Mouse (Mus musculus) c-Kit-negative CD71-positive TER-119-positive erythroid progenitor cells, embryonic 14.5 days (primary cell): ENCODE results near the gene Omt2a.
"Not testable (repeated sequence)": the region's sequence is repeated elsewhere in the genome, so short reads cannot be mapped to it uniquely, and the experiment has no call there.

ENCODE experiments used
- DNase-seq: peaks from one replicate; pipeline ENCODE4 v3.0.0-alpha.2; 2013; ENCODE audit warnings: low read depth, low spot score

Omt2a gene

DNA sequence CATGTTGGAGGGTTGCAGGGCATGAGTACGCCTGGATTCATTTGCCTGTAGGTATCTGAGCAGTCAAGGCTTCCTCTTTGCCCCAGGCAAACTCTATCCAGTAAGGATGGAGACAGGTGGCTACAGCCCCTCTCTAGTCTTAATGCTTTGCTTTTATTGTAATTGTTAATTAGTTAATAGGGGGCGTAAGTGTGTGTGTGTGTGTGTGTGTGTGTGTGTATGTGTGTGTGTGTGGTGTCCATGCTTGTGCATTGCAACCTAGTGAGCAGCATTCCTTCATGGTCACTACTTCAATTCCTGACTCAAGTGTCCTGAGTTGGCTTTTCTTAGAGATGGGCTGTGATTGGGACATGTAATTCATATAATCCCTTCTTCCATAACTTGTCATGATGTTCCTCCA is at the start of gene Omt2a:
TSS of gene Omt2a (minus strand) at position 101 of the 400 bp plus-strand sequence.
- no peak for DNase-seq

GRCm38 (mm10) chr9:78363374-78363773 is 48.8 kb upstream of the Omt2a start:
- DNase-seq: no peak

GRCm38 (mm10) chr9:78360484-78360872 is 45.9 kb upstream of the Omt2a start:
- no peak for DNase-seq

DNA sequence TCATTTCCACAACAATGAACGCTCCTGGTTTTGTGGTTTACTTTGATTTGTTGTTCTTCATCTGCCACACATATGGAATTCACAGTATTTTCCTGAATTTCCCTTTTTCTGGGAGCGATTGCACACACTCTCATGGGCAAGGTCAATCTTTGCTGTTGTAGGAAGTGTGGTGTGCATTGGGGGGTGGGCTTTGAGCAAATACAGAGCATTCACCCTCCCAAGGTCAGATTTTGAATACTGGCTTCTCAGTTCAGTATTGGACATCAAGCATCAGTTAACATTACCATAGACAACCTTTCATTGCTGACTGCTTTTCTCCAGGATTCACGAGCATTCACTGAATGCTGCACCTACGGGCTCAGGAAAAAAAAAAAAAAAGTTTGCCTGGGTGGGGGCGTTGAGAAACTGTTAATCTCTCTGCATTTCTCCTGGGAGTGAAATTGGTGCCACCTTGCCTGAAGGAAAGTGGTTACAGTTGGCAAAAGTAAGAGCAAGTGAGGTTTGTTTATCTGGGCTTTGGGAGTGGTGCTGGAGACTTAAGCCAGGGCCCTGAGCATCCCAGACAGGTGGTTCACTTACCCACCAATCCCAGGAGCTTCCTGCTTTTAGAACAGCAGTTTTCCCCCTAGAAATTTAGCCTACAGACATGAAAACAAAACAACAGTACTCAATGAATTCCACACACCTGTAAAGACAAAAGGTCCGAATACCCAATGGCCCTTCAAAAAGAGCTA is 45.3 kb upstream of the Omt2a start:
- no peak for DNase-seq

GRCm38 (mm10) chr9:78358053-78358452 is 43.5 kb upstream of the Omt2a start:
- DNase-seq: peak; percentile 27

- no peak for DNase-seq
These were observed 41.0 kb upstream of the Omt2a start, which contains the start of gene Gsta2 for GRCm38 (mm10) chr9:78355611-78356010. Gene Gsta2, minus strand, starts transcription at chr9:78355788.

DNA sequence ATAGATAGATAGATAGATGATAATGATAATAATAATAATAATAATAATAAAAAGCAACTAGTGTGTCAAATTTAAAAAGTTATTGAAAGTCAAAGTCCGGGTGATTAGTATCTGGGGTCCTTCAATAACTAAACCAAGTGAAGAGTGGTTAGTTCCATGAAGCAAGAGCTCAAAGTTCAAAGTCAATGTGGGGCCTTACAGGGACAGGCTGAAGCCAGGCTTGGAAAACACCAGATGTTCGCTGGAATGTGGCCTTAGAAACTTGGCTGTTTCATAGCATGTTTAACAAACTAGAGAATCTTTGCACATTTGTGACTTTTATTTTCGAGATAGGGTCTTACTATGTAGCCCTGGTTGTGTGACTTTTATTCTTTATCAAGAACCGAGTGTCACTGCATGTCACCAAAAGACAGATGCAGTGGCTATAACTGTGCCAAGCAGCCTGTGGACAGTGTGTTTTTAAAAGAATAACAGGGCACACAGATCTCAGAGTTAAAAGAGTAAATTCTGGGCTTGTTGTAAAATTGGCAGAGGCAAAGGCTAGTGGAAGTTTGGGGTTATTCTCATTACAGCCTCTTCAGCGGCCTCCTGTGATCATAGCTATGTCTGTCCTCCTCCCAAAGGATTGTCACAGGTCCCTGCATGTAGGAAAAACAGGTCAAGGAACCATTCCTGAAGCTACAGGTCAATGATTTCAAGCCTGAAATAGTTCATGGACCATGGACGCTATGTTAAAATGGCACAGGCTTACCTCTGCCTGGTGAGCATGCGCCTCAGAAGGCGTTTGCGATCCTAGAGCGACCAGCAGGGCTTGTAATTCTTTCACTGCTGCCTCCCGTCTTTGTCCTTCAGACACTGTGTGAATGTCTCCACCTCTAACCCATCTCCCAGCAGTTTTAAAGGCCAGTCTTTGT is 40.3 kb upstream of the Omt2a start:
- no peak for DNase-seq

- no peak for DNase-seq
These were observed 37.1 kb upstream of the Omt2a start for GRCm38 (mm10) chr9:78351504-78352220.

DNA sequence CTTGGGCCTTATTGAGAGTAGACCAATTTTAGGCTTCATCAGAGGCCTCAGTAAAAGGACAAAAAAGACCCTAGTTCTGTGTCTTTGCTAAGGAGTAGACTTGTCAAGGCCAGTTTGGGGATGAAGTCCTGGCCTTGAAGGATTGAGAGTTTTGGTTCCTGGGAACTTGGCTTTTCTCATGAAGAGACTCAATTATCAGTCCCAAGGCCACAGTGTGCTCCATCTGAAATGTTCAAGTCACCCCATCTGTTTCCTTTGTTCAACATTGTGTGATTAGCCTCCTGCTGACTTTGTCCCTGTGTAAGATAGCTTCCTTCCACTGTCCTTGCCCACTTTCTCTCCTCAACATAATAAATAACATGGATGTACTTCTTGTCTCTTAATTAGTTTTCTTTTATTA is 35.4 kb upstream of the Omt2a start:
- not testable (repeated sequence) for DNase-seq

DNA sequence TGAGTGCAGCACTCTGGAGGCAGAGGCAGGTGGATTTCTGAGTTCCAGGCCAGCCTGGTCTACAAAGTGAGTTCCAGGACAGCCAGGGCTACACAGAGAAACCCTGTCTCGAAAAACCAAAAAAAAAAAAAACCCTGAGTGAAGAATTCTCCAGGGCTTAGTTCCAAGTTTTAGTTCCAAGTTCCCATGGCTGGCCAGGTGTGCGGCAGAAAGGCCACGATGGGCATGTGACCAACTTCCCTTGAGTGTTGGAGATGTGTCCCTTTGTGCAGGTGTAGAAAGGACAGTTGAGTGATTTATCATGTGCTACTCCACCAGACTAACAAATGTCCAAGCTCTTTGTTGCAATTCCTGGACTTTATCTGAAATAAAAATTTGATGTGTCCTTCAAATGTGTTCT is 34.5 kb upstream of the Omt2a start:
- DNase-seq: not testable (repeated sequence)

GRCm38 (mm10) chr9:78348206-78349004 is 33.8 kb upstream of the Omt2a start:
- DNase-seq: not testable (repeated sequence)

DNA sequence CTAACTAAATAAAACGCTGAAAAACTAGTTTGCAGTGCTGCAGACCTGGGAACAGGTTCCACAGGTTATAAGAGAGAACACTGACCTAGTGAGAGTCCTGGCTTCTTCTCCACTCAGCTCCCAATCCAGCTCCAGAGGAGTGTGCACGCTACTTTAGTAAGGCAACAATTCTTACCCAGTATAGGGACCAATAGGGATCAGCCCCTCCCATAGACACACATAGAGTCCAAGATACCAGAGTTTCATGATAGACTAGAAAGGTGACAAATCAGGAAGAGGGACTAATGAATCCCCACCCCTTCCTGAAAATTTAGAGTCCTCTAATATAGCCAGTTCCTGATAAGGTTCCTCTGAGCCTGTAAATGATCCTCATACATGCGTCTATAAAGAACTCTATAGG is 32.4 kb upstream of the Omt2a start:
- no peak for DNase-seq

GRCm38 (mm10) chr9:78345235-78345634 is 30.6 kb upstream of the Omt2a start:
- not testable (repeated sequence) for DNase-seq

DNA sequence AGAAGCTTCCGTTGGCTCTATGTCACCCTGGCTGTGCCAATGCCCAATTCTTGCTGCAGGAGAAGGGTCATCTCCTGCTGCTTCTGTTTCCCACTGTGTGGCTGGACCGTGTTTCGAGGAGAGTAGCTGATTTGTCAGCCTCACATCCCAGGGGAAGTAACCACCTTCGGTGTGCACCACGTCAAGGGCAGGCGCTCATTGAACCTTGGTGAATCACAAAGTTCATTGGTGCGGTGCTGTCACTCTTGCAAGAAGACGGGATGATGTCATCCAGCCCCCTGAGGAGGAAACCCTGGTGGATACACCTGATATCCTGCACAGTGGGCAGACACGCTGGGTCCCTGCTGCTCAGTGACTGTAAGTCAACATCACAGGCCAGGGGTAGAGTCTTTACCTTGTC is 28.5 kb upstream of the Omt2a start:
- not testable (repeated sequence) for DNase-seq

DNA sequence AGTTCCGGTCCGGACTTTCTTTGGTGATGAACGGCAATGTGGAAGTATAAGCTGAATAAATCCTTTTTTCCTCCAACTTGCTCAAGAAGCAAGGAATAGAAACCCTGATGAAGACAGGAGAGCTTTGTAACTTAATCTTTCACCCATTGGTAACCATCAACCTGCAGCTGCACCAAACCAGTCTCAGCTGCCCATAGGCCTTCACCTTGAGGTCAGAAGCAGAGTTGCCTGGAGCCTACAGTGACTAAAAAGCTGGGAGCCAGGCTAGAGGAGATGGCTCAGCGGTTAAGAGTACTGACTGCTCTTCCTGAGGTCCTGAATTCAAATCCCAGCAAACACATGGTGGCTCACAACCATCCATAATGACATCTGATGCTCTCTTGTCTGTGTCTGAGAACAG is 27.9 kb upstream of the Omt2a start:
- not testable (repeated sequence) for DNase-seq

DNA sequence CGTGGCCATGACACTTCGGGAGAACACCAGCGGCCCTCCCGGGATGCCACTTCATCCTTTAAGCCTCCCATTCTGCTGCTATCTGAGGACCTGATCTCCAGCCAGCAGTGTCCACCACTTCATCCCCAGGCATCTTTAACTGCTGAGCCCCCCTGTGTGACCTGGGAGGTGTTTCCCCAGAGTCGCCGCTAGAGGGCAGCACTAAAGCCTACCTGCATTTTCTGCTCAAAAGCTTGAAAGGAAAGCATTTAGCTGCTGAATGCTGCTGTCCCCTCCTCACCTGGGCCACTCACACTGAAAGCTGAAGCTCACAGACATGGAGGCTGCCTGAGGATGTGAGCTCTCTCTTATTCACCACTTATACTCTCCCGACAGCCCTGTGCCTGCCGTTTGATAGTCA is 25.7 kb upstream of the Omt2a start:
- peak; percentile 2 for DNase-seq

DNA sequence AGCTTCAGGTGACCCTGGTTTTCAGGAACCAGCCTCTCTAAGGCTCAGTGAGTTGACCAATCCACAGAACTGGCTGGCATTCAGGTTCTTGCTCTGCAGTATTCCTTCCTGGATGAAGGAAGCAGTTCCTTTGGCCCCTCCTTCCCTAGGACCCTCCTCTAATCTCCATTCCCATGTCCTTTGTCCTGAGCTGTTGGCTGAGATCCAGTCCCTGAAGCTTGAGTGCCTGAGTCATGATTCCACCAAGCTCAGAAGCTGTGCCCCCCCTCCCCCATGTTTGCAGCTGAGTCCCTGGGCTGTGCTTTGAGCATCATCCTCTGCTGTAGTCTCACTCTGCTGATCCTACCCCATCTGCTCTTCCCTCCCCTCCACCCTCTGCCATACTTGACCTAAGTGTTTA is 22.5 kb upstream of the Omt2a start:
- not testable (repeated sequence) for DNase-seq

GRCm38 (mm10) chr9:78327289-78327688 is 12.7 kb upstream of the Omt2a start, which contains the start of gene Omt2b:
Gene Omt2b, plus strand, starts transcription at chr9:78327589.
- not testable (repeated sequence) for DNase-seq

DNA sequence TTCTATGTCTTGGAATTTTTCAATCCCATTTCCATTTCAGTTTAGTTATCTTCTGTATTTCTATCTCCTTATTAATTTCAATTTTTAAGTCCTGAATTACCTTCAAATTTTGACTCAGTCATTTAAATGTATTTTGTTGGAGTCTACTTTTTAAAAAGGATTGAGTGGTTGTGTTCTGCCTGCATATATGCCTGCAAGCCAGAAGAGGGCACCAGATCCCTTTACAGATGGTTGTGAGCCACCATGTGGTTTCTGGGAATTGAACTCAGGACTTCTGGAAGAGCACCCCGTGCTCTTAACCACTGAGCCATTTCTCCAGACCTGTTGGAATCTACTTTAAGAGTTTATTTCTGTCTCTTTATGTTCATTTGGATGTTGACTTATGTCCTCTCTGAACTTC is 4.9 kb upstream of the Omt2a start:
- DNase-seq: no peak

DNA sequence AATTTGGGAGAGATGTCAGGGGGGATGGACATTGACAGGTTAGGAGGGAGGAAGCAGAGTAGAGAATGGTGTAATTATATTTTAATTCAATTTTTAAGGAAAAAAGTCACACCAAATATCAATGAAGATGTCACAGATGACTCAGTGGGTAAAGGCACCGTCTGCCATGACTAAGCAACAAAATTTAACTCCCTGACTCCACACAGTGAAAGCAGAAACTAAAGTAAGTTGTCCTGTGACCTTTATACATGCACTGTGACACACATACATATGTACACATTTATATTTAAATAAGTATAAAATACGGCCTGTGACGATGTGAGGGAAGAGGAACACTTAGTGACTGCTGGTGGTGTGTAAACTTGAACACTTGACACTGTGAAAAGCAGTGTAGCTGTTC is 6.5 kb downstream of the Omt2a start:
- not testable (repeated sequence) for DNase-seq

DNA sequence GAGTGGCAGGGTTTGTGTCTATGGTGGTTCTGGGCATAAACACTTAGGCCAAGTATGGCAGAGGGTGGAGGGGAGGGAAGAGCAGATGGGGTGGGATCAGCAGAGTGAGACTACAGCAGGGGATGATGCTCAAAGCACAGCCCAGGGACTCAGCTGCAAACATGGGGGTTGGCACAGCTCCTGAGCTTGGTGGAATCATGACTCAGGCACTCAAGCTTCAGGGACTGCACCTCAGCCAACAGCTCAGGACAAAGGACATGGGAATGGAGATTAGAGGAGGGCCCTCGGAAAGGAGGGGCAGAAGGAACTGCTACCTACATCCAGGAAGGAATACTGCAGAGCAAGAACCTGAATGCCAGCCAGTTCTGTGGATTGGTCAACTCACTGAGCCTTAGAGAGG is 15.5 kb downstream of the Omt2a start:
- DNase-seq: not testable (repeated sequence)
